9 mouse cellular contexts compared by ENCODE assay signal in genomic region chr2:37925413-37926132, GRCm38 (mm10).
A peak's percentile ranks its signal among the peaks of the same experiment; 100 is the strongest.
DNase-seq lines count a peak whose midpoint lies in the region; ATAC-seq and TF ChIP-seq lines count a peak whose summit lies in the region.
"Had no signal": no experiment of that assay in that cellular context is flagged by ENCODE, and none has a peak within 500 bp of the region (broad histone marks: within the 10 kb centered on the region; RNA-seq: fewer than 3 reads in every experiment).

No protein-coding gene starts in this region.

- no peak for TF ChIP-seq EP300 in liver, postnatal 0 days (IDR thresholded peaks at IDR 0.05; ENCODE audit: low read depth)

- no peaks in the 10 kb centered on the region for H3K9me3 ChIP-seq in forebrain, embryonic 10.5 days
- H3K9me3 ChIP-seq in forebrain, embryonic 12.5 days = no peaks in the 10 kb centered on the region
- H3K9me3 ChIP-seq in forebrain, postnatal 0 days (ENCODE audit: low read length) = no peaks in the 10 kb centered on the region
- no peaks in the 10 kb centered on the region for H3K9me3 ChIP-seq in liver, postnatal 0 days (ENCODE audit: low read length)
- H3K9me3 ChIP-seq: G1E had no signal

- H3K27ac ChIP-seq in forebrain, embryonic 10.5 days = peak overlapping the region; percentile 56; the same call in 1 of the 2 replicates
- H3K27ac ChIP-seq in forebrain, embryonic 12.5 days = no peak overlapping the region
- H3K27ac ChIP-seq in forebrain, postnatal 0 days (ENCODE audit: low read depth, low read length) = no peak overlapping the region
- no peak overlapping the region for H3K27ac ChIP-seq in liver, postnatal 0 days (ENCODE audit: low read depth)

- H3K36me3 ChIP-seq in forebrain, embryonic 10.5 days (replicated peaks) = 0 out of 2 replicates have a peak, but pooled peaks cover 3% of the 10 kb centered on the region
- no peaks in the 10 kb centered on the region for H3K36me3 ChIP-seq in forebrain, embryonic 12.5 days (replicated peaks)
- no peaks in the 10 kb centered on the region for H3K36me3 ChIP-seq in forebrain, postnatal 0 days (ENCODE audit: insufficient read depth)
- H3K36me3 ChIP-seq in liver, postnatal 0 days (replicated peaks; ENCODE audit: insufficient read depth, low read length) = no peaks in the 10 kb centered on the region

- no peak overlapping the region for H3K4me3 ChIP-seq in forebrain, embryonic 10.5 days
- no peak overlapping the region for H3K4me3 ChIP-seq in forebrain, embryonic 12.5 days (replicated peaks)
- H3K4me3 ChIP-seq in forebrain, postnatal 0 days (ENCODE audit: low read depth, low read length) = no peak overlapping the region
- H3K4me3 ChIP-seq in liver, postnatal 0 days (ENCODE audit: low read depth, low read length) = no peak overlapping the region

- H3K27me3 ChIP-seq in forebrain, embryonic 10.5 days (ENCODE audit: poor library complexity, severe bottlenecking) = peaks cover 17% of the 10 kb centered on the region; the same call in 1 of the 2 replicates
- H3K27me3 ChIP-seq in forebrain, embryonic 12.5 days = no peaks in the 10 kb centered on the region
- no peaks in the 10 kb centered on the region for H3K27me3 ChIP-seq in forebrain, postnatal 0 days (ENCODE audit: insufficient read depth, low read length)
- H3K27me3 ChIP-seq in liver, postnatal 0 days (ENCODE audit: insufficient read depth, low read length) = no peaks in the 10 kb centered on the region

- TF ChIP-seq CTCF in forebrain, postnatal 0 days (IDR thresholded peaks at IDR 0.05; ENCODE audit: low read depth) = peak; percentile 91
- peak; percentile 72 for TF ChIP-seq CTCF in liver, postnatal 0 days (IDR thresholded peaks at IDR 0.05; ENCODE audit: low read depth)

- 22% methylated on average over 6 of the region's 6 CpGs for WGBS in forebrain, embryonic 10.5 days
- 16% methylated on average over 6 of the region's 6 CpGs for WGBS in forebrain, embryonic 12.5 days
- 16% methylated on average over 6 of the region's 6 CpGs for WGBS in forebrain, postnatal 0 days
- 44% methylated on average over 6 of the region's 6 CpGs for WGBS in liver, postnatal 0 days (ENCODE audit: insufficient replicate concordance)

- peaks cover 54% of the 10 kb centered on the region for H3K4me1 ChIP-seq in forebrain, embryonic 10.5 days
- peaks cover 20% of the 10 kb centered on the region for H3K4me1 ChIP-seq in forebrain, embryonic 12.5 days
- H3K4me1 ChIP-seq in forebrain, postnatal 0 days (ENCODE audit: insufficient read depth) = no peaks in the 10 kb centered on the region
- no peaks in the 10 kb centered on the region for H3K4me1 ChIP-seq in liver, postnatal 0 days (ENCODE audit: insufficient read depth)

- DNase-seq in forebrain, embryonic 10.5 days (ENCODE audit: extremely low spot score, low spot score) = peak; percentile 25
- peak; percentile 13 for DNase-seq in ovary, postnatal 14 days (ENCODE audit: low spot score)
- DNase-seq in ovary, adult 18-20 months (ENCODE audit: low spot score) = no peak
- peak; percentile 13 for DNase-seq in c-Kit-positive CD71-positive TER-119-negative erythroid progenitor cells, embryonic 14.5 days (ENCODE audit: low read depth)
- DNase-seq in forebrain, postnatal 0 days = peak; percentile 77
- DNase-seq in liver, postnatal 0 days = peak; percentile 34

- H3K9ac ChIP-seq in forebrain, embryonic 12.5 days = no peak overlapping the region
- H3K9ac ChIP-seq in forebrain, postnatal 0 days = no peak overlapping the region
- H3K9ac ChIP-seq in liver, postnatal 0 days (replicated peaks) = no peak overlapping the region

- ATAC-seq in forebrain, embryonic 12.5 days (ENCODE audit: low FRiP score) = no peak
- peak; percentile 80; the same call in 1 of the 2 replicates for ATAC-seq in forebrain, postnatal 0 days
- no peak for ATAC-seq in liver, postnatal 0 days
- ATAC-seq in granulocyte monocyte progenitor cell, adult 5-6 weeks (replicated peaks; ENCODE audit: poor library complexity, severe bottlenecking) = no peak

- H3K4me2 ChIP-seq in forebrain, embryonic 12.5 days = no peak overlapping the region
- H3K4me2 ChIP-seq in forebrain, postnatal 0 days (ENCODE audit: low read depth) = no peak overlapping the region
- no peak overlapping the region for H3K4me2 ChIP-seq in liver, postnatal 0 days (ENCODE audit: low read depth, low read length)
